Mouse (Mus musculus): Measurements from ENCODE around the gene Olfr1259. TPM values are rescaled to one million over a fixed set of nuclear protein-coding genes. Genes with fewer than 3 reads are reported as not detected.

Gene Olfr1259
- not detected for total RNA-seq (2023)

DNA sequence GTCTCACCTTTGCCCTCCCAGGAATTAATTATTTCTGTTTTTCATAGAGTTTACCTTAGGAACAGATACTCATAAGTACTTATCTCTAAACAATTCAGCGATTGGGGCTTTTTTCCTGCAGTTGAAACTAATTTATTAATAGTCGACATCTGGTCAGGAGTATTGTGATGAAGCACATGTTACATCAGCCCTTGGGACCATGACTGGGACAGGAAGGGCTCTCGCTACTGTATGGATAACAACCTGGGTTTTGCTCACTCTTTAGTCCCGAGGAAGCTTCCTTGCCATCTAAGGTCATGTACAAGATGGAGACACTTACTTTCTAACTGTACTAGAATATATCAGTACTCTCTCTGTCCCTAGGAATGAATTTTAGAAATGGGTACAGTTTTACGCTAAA lies at the start of gene Olfr1259:
TSS of gene Olfr1259 (minus strand) at position 101 of the 400 bp plus-strand sequence.

GRCm38 (mm10) chr2:89990921-89991320 lies 42.5 kb upstream of the Olfr1259 start, which contains the start of gene Olfr1261:
Gene Olfr1261 (plus strand): TSS chr2:89991221.

DNA sequence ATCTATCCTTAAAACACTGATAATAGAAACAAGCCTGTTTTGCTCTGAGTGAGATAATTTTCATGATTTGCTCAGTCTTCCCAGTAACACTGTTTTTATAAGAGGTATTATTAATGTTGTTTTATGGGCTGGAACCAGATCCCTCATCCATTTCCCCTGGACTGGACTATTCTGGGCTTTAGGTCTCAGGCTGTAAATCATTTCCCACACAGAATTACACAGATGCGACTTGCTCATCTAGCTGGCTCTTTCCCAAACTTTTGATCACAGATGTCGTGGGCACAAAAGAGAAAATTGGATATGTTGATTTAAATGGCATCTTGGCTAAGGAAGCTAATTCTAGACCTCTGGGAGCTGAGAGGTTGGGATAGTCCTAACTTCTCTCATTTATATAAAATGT lies 25.7 kb upstream of the Olfr1259 start, which contains the start of gene Olfr1260:
TSS of gene Olfr1260 (plus strand) at position 157 of the 400 bp plus-strand sequence.

GRCm38 (mm10) chr2:89927009-89927408 lies 21.5 kb downstream of the Olfr1259 start, which contains the start of gene Olfr1258:
Gene Olfr1258 (plus strand): TSS chr2:89927309.

Other genes starting within 250 kb of the Olfr1259 start
- not detected for gene Olfr1252, start 223.7 kb downstream of the Olfr1259 start, total RNA-seq (2023)
- gene Olfr1253, start 191.6 kb downstream of the Olfr1259 start, total RNA-seq (2023) = not detected
- not detected for gene Olfr1254, start 155.0 kb downstream of the Olfr1259 start, total RNA-seq (2023)
- gene Olfr1255, start 136.6 kb downstream of the Olfr1259 start, total RNA-seq (2023) = not detected
- gene Olfr1256, start 107.1 kb downstream of the Olfr1259 start, total RNA-seq (2023) = not detected
- not detected for gene Olfr48, start 100.5 kb downstream of the Olfr1259 start, total RNA-seq (2023)
- not detected for gene Olfr1257, start 70.2 kb downstream of the Olfr1259 start, total RNA-seq (2023)
- gene Olfr1258, start 21.4 kb downstream of the Olfr1259 start, total RNA-seq (2023) = not detected
- not detected for gene Olfr1260, start 25.7 kb upstream of the Olfr1259 start, total RNA-seq (2023)
- not detected for gene Olfr1261, start 42.6 kb upstream of the Olfr1259 start, total RNA-seq (2023)
- not detected for gene Olfr1262, start 51.5 kb upstream of the Olfr1259 start, total RNA-seq (2023)
- not detected for gene Olfr1263, start 63.5 kb upstream of the Olfr1259 start, total RNA-seq (2023)
- gene Olfr1264, start 76.9 kb upstream of the Olfr1259 start, total RNA-seq (2023) = not detected
- not detected for gene Olfr1265, start 86.7 kb upstream of the Olfr1259 start, total RNA-seq (2023)
- gene Olfr140, start 114.9 kb upstream of the Olfr1259 start, total RNA-seq (2023) = not detected
- not detected for gene Olfr1269, start 172.7 kb upstream of the Olfr1259 start, total RNA-seq (2023)
- not detected for gene Olfr32, start 193.6 kb upstream of the Olfr1259 start, total RNA-seq (2023)
- not detected for gene Olfr1270, start 204.4 kb upstream of the Olfr1259 start, total RNA-seq (2023)